Mouse (Mus musculus): Measurements from ENCODE around the gene Ptpn22.

DNA sequence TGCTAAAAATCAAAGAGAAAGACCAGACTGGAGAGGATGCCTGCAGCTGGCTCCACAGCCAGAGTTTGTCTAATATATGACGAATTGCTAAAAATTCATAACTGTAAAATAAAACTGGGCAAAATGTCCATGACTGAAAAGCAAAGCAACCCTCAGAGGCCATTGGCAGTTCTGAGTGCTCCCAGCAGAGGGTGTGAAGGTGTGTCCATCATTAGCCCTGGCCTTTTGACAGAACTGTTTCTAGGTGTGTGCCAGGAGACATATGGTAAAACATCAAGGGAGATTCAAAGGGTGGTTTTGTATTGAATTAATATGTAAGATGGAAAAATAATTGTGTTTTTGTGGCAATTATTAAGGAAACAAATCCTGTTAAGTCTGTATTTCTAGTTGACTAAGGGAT is 45.1 kb downstream of the Ptpn22 start:
- TF ChIP-seq CTCF (IDR thresholded peaks at IDR 0.05; ENCODE audit: borderline replicate concordance, insufficient read depth, low read length) (no peak), POLR2A (IDR thresholded peaks at IDR 0.05; ENCODE audit: low read depth, low read length) (no peak)

Measured in embryonic fibroblast, embryonic 13.5 days (primary cell).